Mouse (Mus musculus) E14TG2a.4 (cell line): ENCODE data around the gene Lgi2.

ENCODE experiments used
- CTCF ChIP-seq: conservative IDR thresholded peaks from 2 replicates; pipeline ENCODE4 v1.5.1; 2014; ENCODE audit warnings: low read length
- POU5F1 ChIP-seq: IDR thresholded peaks from 2 replicates; pipeline ENCODE4 v1.6.1; 2014; ENCODE audit warnings: low read length, borderline replicate concordance

DNA sequence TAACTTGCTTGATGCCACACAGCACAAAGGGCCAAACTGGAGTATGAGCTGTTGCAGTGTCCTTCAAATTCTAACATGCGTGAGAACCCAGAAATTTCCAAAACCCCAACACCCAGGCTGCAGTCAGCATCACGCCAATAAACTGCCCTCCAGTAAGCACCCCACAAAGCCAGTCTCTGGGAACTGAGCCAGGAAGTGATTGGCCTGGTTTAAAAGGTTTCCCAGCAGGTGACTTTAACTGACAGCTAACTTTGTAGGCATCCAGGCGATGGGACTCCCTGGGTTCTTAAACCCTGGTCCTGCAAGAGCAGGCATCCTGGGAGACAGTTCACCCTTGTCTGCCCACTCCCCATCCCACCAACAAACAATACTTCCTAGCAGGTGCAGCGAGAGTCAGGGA lies 44.0 kb upstream of the Lgi2 start:
- TF ChIP-seq CTCF (no peak), POU5F1 (no peak)
